Mouse (Mus musculus): ENCODE data around the gene Prkcb. TPM values are rescaled to one million over a fixed set of nuclear protein-coding genes. Genes with fewer than 3 reads are reported as not detected.
A peak's percentile ranks its signal among the peaks of the same experiment; 100 is the strongest.

Prkcb gene
- total RNA-seq, 2 experiments from 2014 or later = 3.6 to 11.4 TPM

GRCm38 (mm10) chr7:122289243-122290111, 926 bp downstream of the Prkcb start:
- no peak; the same call in 1 of the 2 replicates for ATAC-seq (replicated peaks; ENCODE audit: low FRiP score, low TSS enrichment, poor library complexity, severe bottlenecking)

- no peak for ATAC-seq (replicated peaks; ENCODE audit: low FRiP score, low TSS enrichment, poor library complexity, severe bottlenecking)
Measured at GRCm38 (mm10) chr7:122290165-122290564, 1.6 kb downstream of the Prkcb start.

GRCm38 (mm10) chr7:122290771-122291170, 2.2 kb downstream of the Prkcb start:
- ATAC-seq (replicated peaks; ENCODE audit: low FRiP score, low TSS enrichment, poor library complexity, severe bottlenecking) = no peak

- no peak for ATAC-seq (replicated peaks; ENCODE audit: low FRiP score, low TSS enrichment, poor library complexity, severe bottlenecking)
Measured at GRCm38 (mm10) chr7:122292151-122292550, 3.6 kb downstream of the Prkcb start.

GRCm38 (mm10) chr7:122294111-122294510, 5.6 kb downstream of the Prkcb start:
- ATAC-seq (replicated peaks; ENCODE audit: low FRiP score, low TSS enrichment, poor library complexity, severe bottlenecking) = no peak

- no peak for ATAC-seq (replicated peaks; ENCODE audit: low FRiP score, low TSS enrichment, poor library complexity, severe bottlenecking)
Measured at GRCm38 (mm10) chr7:122295363-122295762, 6.8 kb downstream of the Prkcb start.

GRCm38 (mm10) chr7:122296331-122296730, 7.8 kb downstream of the Prkcb start:
- ATAC-seq (replicated peaks; ENCODE audit: low FRiP score, low TSS enrichment, poor library complexity, severe bottlenecking) = no peak

- ATAC-seq (replicated peaks; ENCODE audit: low FRiP score, low TSS enrichment, poor library complexity, severe bottlenecking) = no peak
Measured at GRCm38 (mm10) chr7:122296805-122297204, 8.3 kb downstream of the Prkcb start.

- ATAC-seq (replicated peaks; ENCODE audit: low FRiP score, low TSS enrichment, poor library complexity, severe bottlenecking) = no peak
Measured at GRCm38 (mm10) chr7:122297627-122298026, 9.1 kb downstream of the Prkcb start.

- no peak for ATAC-seq (replicated peaks; ENCODE audit: low FRiP score, low TSS enrichment, poor library complexity, severe bottlenecking)
Measured at GRCm38 (mm10) chr7:122298715-122299114, 10.2 kb downstream of the Prkcb start.

GRCm38 (mm10) chr7:122300538-122300937, 12.0 kb downstream of the Prkcb start:
- ATAC-seq (replicated peaks; ENCODE audit: low FRiP score, low TSS enrichment, poor library complexity, severe bottlenecking) = no peak

- ATAC-seq (replicated peaks; ENCODE audit: low FRiP score, low TSS enrichment, poor library complexity, severe bottlenecking) = no peak
Measured at GRCm38 (mm10) chr7:122302538-122302937, 14.0 kb downstream of the Prkcb start.

- ATAC-seq (replicated peaks; ENCODE audit: low FRiP score, low TSS enrichment, poor library complexity, severe bottlenecking) = no peak
Measured at GRCm38 (mm10) chr7:122303988-122304387, 15.4 kb downstream of the Prkcb start.

- no peak for ATAC-seq (replicated peaks; ENCODE audit: low FRiP score, low TSS enrichment, poor library complexity, severe bottlenecking)
Measured at GRCm38 (mm10) chr7:122304521-122304920, 16.0 kb downstream of the Prkcb start.

- no peak for ATAC-seq (replicated peaks; ENCODE audit: low FRiP score, low TSS enrichment, poor library complexity, severe bottlenecking)
Measured at GRCm38 (mm10) chr7:122307241-122307640, 18.7 kb downstream of the Prkcb start.

- no peak for ATAC-seq (replicated peaks; ENCODE audit: low FRiP score, low TSS enrichment, poor library complexity, severe bottlenecking)
Measured at GRCm38 (mm10) chr7:122308661-122309060, 20.1 kb downstream of the Prkcb start.

- ATAC-seq (replicated peaks; ENCODE audit: low FRiP score, low TSS enrichment, poor library complexity, severe bottlenecking) = peak; percentile 57; the same call in 1 of the 2 replicates
Measured at GRCm38 (mm10) chr7:122309909-122310725, 21.6 kb downstream of the Prkcb start.

GRCm38 (mm10) chr7:122310726-122311018, 22.1 kb downstream of the Prkcb start:
- no peak for ATAC-seq (replicated peaks; ENCODE audit: low FRiP score, low TSS enrichment, poor library complexity, severe bottlenecking)

GRCm38 (mm10) chr7:122313690-122314477, 25.3 kb downstream of the Prkcb start:
- no peak for ATAC-seq (replicated peaks; ENCODE audit: low FRiP score, low TSS enrichment, poor library complexity, severe bottlenecking)
